Mouse (Mus musculus) spleen, postnatal 14 days (tissue): ENCODE results near the gene Tyk2.
A peak's percentile ranks its signal among the peaks of the same experiment; 100 is the strongest.

Source experiments
- DNase-seq, 2 experiments: peaks; one replicate each; pipeline ENCODE4 v3.0.0; 2021 to 2022; ENCODE audit warnings: low spot score in 2 of 2

The Tyk2 gene

GRCm38 (mm10) chr9:21131059-21131956 is at the start of gene Tyk2:
Tyk2 (minus strand) TSS chr9:21131243.
- DNase-seq = peak; percentile 69 to 78

GRCm38 (mm10) chr9:21180841-21181240 is 49.8 kb upstream of the Tyk2 start:
- DNase-seq = no peak

- DNase-seq = no peak
Observed at GRCm38 (mm10) chr9:21180402-21180801, 49.4 kb upstream of the Tyk2 start.

DNA sequence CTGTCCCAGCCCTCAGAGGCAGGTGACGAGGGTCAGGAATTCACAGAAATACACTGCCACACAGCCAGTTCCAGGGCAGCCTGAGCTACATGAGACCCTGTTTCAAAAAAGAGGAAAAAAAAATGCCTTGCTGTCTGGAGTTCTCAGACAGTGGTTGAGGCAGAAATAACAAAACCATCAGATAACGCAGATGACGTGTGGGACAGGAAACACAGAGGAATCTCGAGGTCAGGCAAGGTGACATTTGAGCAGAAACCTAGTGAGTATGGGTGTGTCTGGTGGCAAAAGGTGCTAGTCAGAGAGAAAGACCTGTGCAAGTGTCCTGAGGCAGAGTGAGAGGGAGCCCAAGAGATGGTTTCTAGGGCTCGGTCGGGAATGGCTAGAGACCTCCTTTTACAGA is 41.3 kb upstream of the Tyk2 start:
- no peak for DNase-seq

DNA sequence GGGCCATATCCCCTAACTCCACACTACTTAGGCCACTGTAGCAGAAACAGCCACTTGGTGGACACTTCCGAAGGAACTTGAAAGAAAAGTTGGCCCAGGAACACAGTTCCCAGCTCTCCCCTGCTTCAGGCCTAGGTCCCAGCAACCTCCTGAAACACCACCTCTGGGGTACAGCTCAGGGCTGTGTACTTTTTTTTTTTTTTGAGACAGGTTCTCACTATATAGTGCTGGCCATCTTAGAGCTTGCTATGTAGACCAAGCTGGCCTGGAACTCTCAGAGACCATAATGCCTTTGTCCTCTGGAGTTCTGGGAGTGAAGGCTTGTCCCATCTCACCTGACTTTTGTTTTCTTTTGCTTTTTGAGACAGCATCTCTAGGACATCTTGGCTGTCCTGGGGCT is 38.1 kb upstream of the Tyk2 start:
- DNase-seq = no peak

DNA sequence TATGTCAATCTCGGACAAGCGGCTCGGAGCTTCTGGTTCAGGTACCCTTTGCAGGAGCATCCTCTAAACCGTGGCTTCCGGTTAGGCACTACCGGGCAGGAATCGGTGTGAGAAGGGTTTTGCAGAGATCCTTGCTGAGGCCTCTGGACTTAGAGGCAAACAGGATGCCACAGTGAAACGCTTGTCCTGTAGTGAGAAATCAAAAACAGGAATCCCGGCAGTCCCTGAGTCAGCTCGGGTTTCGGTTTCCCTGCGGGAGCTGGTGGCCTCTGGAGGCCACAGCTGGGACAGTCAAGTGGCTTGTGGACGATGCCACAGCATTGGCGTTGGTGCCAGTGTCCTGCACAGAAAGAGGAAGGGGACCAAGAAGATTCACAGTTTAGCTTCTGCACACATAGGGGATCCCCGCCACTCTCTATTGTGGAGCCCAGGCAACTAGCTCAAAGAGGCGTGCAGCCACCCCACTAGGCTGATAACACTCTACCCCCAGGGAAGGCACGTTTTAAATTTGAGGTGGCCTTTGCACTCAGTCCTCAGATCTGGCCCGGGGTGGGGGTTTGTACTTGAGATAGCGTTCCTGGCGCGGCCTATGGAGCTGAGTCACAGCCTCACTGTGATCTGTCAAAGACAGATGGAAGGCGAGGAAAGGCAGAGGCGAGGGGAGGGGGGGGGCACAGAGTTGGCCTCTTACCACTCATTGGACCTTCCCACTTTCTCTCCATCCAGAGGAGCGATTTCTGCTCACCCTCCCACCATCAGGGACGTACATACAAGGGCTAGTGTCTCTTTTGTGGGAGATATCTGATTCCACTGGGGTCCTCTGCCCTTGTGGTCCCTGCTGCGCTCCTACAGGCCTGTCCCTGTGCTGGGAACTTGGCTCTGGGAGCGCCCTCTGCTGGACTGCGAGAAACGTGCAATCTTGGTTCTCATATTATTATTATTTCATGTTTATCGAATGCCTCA is 37.4 kb upstream of the Tyk2 start:
- peak; percentile 58 to 76 for DNase-seq

GRCm38 (mm10) chr9:21167140-21168097 is 36.4 kb upstream of the Tyk2 start:
- no peak for DNase-seq

DNA sequence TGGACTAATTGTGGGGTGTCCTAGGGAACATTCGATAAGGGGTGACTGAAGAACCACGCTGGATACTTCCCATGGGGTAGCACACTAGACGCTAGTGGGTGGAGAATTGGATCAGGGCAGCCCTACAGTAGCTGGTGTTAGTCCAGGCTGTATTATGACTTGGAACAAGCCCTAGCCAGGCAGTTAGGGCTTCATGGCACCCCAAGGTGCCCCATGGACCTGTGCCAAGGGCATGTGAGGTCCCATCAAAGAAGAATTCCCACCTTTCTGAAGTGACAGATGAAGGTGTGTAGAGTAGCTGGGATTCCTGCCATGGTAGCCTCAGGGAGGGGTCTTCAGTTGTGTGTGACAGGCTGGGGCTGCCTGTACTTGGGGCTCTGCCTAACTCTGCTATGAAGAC is 35.5 kb upstream of the Tyk2 start:
- DNase-seq = no peak

DNA sequence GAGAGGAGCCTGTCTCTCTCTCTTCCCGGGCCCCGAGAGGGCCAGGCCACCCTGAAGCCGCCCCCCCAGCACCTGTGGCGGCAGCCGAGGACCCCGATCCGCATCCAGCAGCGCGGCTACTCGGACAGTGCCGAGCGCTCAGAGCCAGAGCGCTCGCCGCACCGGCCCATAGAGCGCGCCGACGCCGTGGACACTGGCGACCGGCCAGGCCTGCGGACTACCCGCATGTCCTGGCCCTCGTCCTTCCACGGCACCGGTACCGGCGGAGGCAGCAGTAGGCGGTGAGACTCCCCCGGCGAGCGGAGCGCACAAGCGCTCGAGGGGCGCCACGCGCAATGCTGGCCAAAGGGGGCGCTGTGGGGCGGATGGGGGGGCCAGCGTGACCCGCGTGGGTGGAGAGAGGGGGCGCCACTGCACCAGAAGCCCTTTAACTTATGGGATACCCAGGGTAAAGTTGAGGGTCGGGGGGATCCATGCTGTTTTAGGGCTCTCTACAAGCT is 35.0 kb upstream of the Tyk2 start:
- DNase-seq = peak in 1 of 2 experiments; percentile 60

- no peak for DNase-seq
Observed at GRCm38 (mm10) chr9:21165041-21165951, 34.3 kb upstream of the Tyk2 start, which contains the start of gene Pde4a. Pde4a (plus strand) TSS chr9:21165714.

DNA sequence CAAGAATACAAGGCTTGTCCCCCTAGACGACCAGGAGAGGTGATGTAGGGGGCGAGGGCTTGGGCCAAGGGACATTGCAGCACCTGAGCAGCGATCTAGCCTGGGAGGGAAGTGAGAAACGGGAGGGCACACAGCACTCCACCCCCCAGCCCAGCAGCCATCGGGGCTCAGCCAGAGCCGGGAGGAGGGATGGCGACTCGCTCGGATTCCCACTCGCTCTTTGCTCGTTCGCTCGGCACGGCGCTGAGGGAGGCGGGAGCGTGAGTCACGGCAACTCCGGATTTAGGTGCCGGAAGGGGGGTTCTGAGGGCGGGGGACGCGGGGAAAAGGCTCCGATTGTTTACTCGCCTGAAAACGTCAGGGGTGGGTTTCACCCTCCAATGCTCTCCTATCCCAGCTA is 33.0 kb upstream of the Tyk2 start:
- DNase-seq = no peak

DNA sequence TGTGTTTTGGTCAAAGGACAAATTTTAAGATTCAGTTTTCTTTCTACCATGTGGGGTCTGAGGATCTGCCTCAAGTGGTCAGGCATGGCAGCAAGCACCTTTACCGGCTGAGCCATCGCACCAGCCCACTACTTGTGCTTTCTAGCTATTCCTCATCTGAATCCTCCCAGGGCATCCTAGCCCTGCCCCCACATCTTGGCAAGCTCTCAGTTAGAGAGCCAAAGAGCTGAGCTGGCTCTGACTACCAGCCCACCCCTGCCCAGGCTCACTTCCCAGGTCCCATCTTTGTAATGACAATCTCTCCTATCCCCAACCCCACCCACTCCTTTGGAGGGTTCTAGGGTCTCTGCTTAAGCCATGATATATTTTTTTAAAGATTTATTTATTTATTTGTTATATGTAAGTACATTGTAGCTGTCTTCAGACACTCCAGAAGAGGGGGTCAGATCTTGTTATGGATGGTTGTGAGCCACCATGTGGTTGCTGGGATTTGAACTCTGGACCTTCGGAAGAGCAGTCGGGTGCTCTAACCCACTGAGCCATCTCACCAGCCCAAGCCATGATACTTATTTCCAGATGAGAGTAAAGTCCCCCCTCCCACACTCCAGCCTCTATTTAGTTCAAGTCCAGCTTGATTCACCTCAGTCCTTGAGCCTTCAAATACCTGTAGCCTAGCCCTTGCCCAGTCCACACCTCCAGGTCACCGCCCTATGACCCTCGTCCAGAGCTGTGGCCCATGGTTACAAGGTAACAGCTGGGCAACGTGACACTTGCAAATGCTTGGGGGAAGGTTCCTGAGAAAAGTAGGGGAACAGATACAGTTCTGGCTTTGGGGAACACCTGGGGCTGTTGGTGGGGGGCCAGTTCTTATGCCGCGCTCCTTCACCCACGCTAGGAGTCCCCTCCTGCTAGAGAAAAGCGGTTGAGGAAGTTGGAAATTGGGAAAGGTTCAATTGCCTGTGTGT is 32.3 kb upstream of the Tyk2 start:
- DNase-seq = no peak

DNA sequence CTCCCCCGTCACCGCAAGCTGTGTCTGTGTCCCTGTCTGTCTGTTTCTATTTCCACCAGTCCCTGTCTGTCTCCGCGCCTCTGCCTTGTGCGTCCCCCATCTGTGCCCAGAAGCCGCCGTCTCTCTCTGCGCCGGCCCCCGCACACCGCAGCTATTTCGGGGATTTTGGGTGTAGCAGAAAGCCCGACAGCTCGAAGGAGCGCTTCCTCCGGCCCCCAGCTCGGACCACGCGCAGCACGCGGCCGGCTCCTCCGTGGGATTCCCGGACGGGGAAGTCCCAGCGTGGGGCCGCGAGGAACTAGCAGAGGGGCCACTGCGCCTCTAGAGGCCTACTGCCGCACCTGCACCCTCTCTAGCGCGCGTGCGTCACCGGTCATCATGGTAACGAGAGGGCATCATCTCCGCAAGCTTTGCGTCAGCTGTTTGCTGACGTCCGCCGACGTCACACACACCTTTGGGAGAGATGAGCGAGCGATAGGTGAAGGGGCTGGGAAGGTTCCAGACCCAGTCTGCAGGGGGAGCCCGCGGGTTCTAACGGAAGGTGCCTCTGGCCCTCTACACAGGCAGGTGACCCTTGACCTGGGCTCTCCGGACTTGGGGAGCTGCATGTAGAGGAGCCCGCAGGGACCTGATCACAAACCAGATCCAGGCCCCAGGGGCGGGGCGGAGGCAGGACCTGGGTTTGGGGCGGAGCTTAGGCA is 30.3 kb upstream of the Tyk2 start:
- peak; percentile 67 to 80 for DNase-seq

DNA sequence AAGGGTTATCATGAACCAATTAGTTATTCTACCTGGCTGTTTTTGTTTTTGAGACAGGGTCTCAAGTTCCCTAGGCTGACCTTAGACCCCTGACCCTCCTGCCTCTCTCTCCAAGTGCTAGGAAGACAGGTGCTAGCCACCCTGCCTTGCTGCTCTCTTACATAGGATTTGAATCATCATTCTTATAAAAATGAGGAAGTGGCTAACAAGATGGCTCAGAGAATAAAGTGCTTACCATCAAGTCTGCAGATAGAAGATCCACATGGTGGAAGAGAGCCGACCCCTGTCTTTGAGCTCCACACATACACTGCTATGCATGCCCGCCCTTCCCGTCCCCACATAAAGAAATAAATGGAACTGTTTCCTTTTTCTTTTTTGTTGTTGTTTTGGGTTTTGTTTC is 23.7 kb upstream of the Tyk2 start:
- no peak for DNase-seq

DNA sequence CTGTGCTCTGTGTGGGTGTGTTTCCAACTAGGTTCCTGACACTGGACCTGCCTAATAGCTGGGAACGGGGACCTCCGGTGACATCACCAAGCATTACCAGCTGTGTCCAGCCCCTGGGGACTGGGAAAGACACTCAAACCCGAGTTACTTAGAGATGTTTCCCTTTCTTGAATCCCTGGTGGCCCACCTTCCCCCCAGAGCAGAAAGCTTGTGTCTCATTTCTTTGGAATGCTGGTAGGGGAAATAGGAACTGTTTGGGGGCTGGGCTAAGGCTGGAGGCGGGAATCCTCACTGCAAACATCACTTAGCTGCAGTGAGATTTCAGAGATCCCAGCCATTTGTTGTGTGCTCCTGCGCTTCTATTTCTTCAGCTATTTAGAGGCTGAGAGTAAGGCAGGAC is 22.8 kb upstream of the Tyk2 start:
- DNase-seq = no peak

- DNase-seq = no peak
Observed at GRCm38 (mm10) chr9:21153331-21153730, 22.3 kb upstream of the Tyk2 start.

GRCm38 (mm10) chr9:21152715-21153114 is 21.7 kb upstream of the Tyk2 start:
- DNase-seq = no peak
